Mouse (Mus musculus) intestine, embryonic 15.5 days (tissue): Measurements from ENCODE around the gene Srarp. TPM values are rescaled to one million over a fixed set of nuclear protein-coding genes. Genes with fewer than 3 reads are reported as not detected.

ENCODE experiments used
- ATAC-seq: fragments of 200-750 bp; cut with Nextera tagmentation; 2 replicates; pipeline ENCODE4 v1.8.0; 2017; ENCODE audit warnings: moderate TSS enrichment, moderate library complexity
- H3K27ac ChIP-seq: fragments of 300-500 bp; sonication (generic); 2 replicates; pipeline ENCODE4 v1.5.1; 2015; ENCODE audit warnings: mild to moderate bottlenecking, inconsistent platforms
- H3K27me3 ChIP-seq: fragments of 300-500 bp; sonication (generic); replicated peaks from 2 replicates; pipeline ENCODE4 v1.6.1; 2015; ENCODE audit warnings: inconsistent platforms
- H3K36me3 ChIP-seq: fragments of 300-500 bp; sonication (generic); 2 replicates; pipeline ENCODE4 v1.6.1; 2015; ENCODE audit warnings: inconsistent platforms
- H3K4me1 ChIP-seq: fragments of 300-500 bp; sonication (generic); replicated peaks from 2 replicates; pipeline ENCODE4 v1.6.1; 2015; ENCODE audit warnings: inconsistent platforms
- H3K4me2 ChIP-seq: fragments of 300-500 bp; sonication (generic); replicated peaks from 2 replicates; pipeline ENCODE4 v1.6.1; 2015; ENCODE audit warnings: mild to moderate bottlenecking, inconsistent platforms
- H3K4me3 ChIP-seq: fragments of 300-500 bp; sonication (generic); replicated peaks from 2 replicates; pipeline ENCODE4 v1.5.1; 2015; ENCODE audit warnings: inconsistent platforms
- H3K9ac ChIP-seq: fragments of 300-500 bp; sonication (generic); 2 replicates; pipeline ENCODE4 v1.6.1; 2015; ENCODE audit warnings: inconsistent platforms
- H3K9me3 ChIP-seq: fragments of 300-500 bp; sonication (generic); 2 replicates; pipeline ENCODE4 v1.6.1; 2016; ENCODE audit warnings: inconsistent platforms
- WGBS: fragments of 180-500 bp; shearing (Covaris S2); methylation state at CpG from one replicate; pipeline ENCODE4 v1.1.7; 2015; 5-methylcytosine and 5-hydroxymethylcytosine counted together
- polyA plus RNA-seq: library from polyadenylated mRNA; unstranded; fragments of >200 nt; fragmentation: Nextera tagmentation; extraction: Ambion mirVana; gene quantifications from 2 replicates; pipeline ENCODE4 v1.2.1, GENCODE M21; 2015

Gene Srarp
- polyA plus RNA-seq, 1 experiment from 2014 or later = not detected

DNA sequence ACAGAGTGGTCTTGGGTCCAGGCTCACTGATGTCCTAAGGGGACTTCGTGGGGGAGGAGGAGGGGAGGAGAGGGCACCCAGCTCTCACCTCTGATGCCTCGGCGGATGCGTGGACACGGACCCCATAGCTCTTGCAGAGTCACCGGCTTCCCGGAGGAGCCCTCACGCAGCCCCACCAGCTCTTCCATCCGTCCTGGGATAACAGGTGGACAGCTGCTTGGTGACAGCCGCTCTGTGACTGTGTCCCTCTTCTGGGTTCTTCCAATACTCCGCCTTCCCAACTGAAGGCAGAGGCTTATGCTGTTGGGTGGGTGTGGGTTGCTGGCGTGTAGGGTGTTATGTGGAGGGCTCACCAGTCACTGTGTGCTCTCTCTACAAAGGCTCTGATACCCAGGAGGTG lies 38.0 kb downstream of the Srarp start:
- Histone ChIP-seq H3K4me3 (no peak overlapping the region), H3K27me3 (no peaks in the 10 kb centered on the region), H3K4me1 (no peaks in the 10 kb centered on the region; the same call in 1 of the 2 replicates), H3K36me3 (no peaks in the 10 kb centered on the region), H3K4me2 (no peak overlapping the region), H3K27ac (no peak overlapping the region), H3K9ac (no peak overlapping the region), H3K9me3 (no peaks in the 10 kb centered on the region)
- 74% methylated on average over 12 of the region's 12 CpGs for WGBS
- no peak for ATAC-seq

DNA sequence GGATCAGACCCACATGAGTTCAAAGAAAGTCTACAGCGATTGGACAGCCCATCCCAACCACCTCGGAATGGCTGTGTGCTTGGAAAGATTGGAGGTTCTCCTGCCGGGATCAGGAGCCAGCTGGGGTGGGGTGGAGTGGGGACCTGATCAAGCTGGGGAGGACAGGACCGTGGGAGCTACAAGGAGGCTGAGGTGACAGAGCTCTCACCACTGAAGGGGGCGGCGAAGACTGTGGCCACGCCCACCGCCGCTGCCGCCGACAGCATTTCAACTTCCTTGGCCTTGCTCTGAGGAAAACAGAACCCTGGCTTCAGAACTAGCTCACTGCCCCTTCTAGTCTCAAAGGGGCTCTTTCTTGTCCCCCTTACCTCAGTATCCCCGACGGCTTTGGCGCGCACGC lies 41.2 kb downstream of the Srarp start:
- H3K4me1 ChIP-seq = no peaks in the 10 kb centered on the region; the same call in 1 of the 2 replicates
- no peak overlapping the region for H3K4me3 ChIP-seq
- 0 out of 2 replicates have a peak overlapping the region, but pooled peaks have one; percentile 8 for H3K9ac ChIP-seq
- H3K9me3 ChIP-seq = no peaks in the 10 kb centered on the region
- 0 out of 2 replicates have a peak, but pooled peaks have one; percentile 19 for ATAC-seq
- no peak overlapping the region for H3K27ac ChIP-seq
- no peaks in the 10 kb centered on the region for H3K36me3 ChIP-seq
- H3K4me2 ChIP-seq = peak overlapping the region; percentile 50
- H3K27me3 ChIP-seq = no peaks in the 10 kb centered on the region
- WGBS = 14% methylated on average over 16 of the region's 16 CpGs

DNA sequence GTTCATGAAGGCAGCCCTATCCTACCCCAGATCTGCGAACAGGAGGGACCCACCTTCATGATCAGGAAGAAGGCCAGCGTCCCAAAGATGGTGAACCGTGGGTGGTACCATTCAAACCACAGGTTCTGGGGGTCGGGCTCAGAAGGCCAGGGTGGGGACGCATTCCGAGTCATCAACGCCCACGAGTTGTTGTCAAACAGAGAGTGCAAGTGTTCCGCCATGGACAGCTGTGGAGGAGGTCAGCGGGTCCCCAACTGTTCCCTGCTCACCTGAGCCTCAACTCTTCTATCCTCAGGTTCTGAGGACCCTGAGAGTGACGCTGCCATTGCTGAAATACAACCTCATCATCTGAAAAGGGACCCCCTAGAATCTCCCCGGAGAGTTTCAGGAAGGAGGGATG lies 44.6 kb downstream of the Srarp start:
- Histone ChIP-seq H3K9me3 (no peaks in the 10 kb centered on the region), H3K27ac (no peak overlapping the region), H3K9ac (no peak overlapping the region), H3K27me3 (no peaks in the 10 kb centered on the region), H3K4me3 (no peak overlapping the region), H3K4me2 (no peak overlapping the region), H3K36me3 (no peaks in the 10 kb centered on the region), H3K4me1 (no peaks in the 10 kb centered on the region; the same call in 1 of the 2 replicates)
- WGBS = 78% methylated on average over 12 of the region's 12 CpGs
- ATAC-seq = no peak

DNA sequence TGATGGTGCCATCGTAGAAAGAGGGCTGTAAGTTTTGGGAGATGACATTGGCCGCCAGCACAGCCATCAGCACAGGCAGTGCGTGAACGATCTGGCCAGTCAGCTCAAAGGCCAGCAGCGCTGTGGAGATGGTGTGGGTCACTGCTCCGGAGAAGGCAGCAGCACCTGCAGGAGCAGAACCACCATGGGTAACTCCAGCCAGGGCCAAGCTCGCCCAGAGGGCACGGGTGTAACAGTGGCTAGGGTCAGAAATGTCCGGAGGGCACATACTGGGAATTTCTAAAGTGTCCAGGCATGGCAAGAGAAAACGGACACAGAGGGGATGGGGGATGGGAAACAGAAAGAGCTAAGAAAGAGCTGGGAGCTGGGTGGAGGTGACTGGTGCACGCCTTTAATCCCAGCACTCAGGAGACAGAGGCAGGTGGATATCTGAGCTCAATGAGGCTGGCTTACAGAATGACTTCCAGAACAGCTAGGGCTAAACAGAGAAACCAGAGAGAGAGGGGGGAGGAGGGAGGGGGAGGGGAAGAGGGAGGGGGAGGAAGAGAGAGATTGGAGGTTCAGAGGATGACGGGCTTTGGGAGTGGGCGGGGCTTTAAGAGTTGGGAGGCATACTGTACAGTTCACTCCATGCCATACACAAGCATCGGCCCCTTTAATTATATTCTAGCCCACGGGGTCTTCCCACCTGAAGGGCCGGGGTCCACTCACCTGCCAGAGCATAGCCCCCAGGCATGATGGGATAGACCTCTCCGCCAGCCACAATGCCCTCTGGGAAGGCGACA lies 46.3 kb downstream of the Srarp start:
- H3K4me3 ChIP-seq = no peak overlapping the region
- no peaks in the 10 kb centered on the region for H3K36me3 ChIP-seq
- WGBS = 69% methylated on average over 18 of the region's 18 CpGs
- no peaks in the 10 kb centered on the region for H3K4me1 ChIP-seq
- H3K27me3 ChIP-seq = peaks cover 2% of the 10 kb centered on the region; the same call in 1 of the 2 replicates
- H3K9ac ChIP-seq = no peak overlapping the region
- ATAC-seq = no peak
- no peaks in the 10 kb centered on the region for H3K9me3 ChIP-seq
- H3K4me2 ChIP-seq = no peak overlapping the region
- H3K27ac ChIP-seq = no peak overlapping the region

DNA sequence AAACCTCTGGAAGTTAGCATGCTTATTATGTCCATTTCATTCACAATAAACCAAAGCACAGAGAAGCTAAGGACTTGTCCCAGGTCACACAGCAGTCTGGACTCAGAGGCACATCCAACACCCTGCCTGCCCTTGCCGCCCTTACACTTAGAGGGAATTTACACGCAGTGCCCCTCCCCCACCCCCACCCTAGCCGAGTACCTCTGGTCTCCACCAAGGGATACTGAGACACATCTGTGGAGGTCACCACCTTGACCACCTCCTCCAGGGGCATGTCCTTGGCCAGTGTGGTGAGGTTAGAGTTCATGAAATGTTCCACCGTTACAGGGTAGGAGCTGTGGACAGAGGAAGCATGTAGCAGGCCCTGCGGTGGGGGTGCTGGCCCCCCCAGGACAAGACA lies 48.0 kb downstream of the Srarp start:
- Histone ChIP-seq H3K4me3 (no peak overlapping the region), H3K9ac (no peak overlapping the region), H3K9me3 (no peaks in the 10 kb centered on the region), H3K27me3 (peaks cover 17% of the 10 kb centered on the region), H3K4me1 (no peaks in the 10 kb centered on the region; the same call in 1 of the 2 replicates), H3K36me3 (no peaks in the 10 kb centered on the region), H3K4me2 (no peak overlapping the region), H3K27ac (no peak overlapping the region)
- no peak for ATAC-seq
- 64% methylated on average over 5 of the region's 5 CpGs for WGBS

DNA sequence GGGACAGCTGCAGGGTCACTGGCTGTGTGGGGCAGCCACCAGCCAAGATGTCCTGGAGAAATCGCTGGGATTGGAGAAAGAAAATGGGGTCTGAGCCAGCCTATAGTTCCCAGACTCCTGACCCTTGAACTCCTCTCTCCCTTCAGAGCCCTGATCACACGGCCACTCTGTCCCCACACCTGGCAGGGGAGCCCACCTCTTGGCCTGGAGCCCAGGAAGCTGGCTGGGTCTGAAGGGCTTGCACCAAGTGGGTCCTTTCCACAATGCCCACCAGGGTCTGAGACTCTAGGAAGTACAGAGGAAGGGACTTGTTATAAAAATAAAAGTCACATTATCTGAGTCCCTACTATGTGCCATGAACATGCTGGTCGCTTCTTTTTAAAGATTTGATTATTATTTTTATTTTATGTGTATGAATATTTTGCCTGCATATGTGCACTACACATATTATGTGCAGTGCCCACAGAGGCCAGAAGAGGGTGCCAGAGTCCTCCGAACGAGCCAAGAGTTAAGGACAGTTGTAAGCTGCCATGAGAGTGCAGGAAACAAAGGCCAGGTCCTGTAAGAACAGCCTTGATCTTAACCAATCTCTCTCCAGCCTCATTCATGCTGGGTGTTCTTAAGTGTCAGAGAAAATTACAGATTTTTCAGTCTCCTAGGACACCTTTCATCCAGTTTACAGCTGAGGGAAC lies 48.7 kb downstream of the Srarp start:
- Histone ChIP-seq H3K4me3 (no peak overlapping the region), H3K4me1 (peaks cover 6% of the 10 kb centered on the region), H3K27me3 (peaks cover 24% of the 10 kb centered on the region), H3K4me2 (no peak overlapping the region), H3K9me3 (no peaks in the 10 kb centered on the region), H3K36me3 (no peaks in the 10 kb centered on the region), H3K27ac (no peak overlapping the region), H3K9ac (no peak overlapping the region)
- ATAC-seq = peak; percentile 36; the same call in 1 of the 2 replicates
- WGBS = 17% methylated on average over 5 of the region's 5 CpGs

DNA sequence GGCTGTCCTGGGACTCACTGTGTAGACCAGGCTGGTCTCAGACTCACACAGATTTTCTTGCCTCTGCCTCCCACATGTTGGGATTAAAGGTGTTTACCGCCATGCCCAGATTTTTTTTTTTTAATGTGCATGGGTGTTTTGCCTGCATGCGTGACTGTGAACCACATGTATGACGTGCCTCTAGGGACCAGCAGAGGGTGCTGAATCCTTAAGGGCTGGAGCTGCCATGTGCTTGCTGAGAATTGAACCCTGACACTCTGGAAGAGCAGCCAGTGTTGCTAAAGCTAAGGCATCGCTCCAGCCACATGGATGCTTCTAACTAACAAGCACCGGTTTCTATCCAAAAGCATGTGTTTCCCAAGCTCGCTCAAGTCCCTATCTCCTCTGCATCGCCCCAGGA lies 49.8 kb downstream of the Srarp start:
- WGBS = 74% methylated on average over 7 of the region's 7 CpGs
- H3K36me3 ChIP-seq = no peaks in the 10 kb centered on the region
- H3K27me3 ChIP-seq = peaks cover 26% of the 10 kb centered on the region
- H3K4me3 ChIP-seq = no peak overlapping the region
- no peak overlapping the region for H3K27ac ChIP-seq
- no peaks in the 10 kb centered on the region for H3K9me3 ChIP-seq
- no peak overlapping the region for H3K4me2 ChIP-seq
- peaks cover 9% of the 10 kb centered on the region for H3K4me1 ChIP-seq
- no peak overlapping the region for H3K9ac ChIP-seq
- no peak for ATAC-seq

DNA sequence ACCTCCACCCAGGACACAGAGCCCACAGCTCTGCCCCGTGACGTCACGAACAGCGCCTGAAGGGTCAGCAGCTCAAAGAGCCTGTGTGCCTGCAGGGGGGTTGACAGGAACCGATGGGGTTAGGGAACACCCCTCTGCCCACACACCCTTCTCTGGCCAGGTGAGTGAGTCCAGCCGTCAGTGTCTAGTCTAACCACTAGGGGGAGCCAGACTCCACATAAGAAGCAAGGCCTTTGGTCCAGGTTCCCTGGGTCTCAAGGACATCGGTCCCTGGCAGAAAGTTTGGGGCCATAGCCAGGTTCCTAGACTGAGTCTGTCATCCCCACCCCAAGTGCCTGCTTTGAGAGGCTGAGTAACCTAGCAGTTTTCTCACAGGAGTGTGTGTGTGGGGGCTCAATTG lies 50.6 kb downstream of the Srarp start:
- Histone ChIP-seq H3K36me3 (no peaks in the 10 kb centered on the region), H3K4me3 (no peak overlapping the region), H3K27ac (no peak overlapping the region), H3K4me1 (peaks cover 9% of the 10 kb centered on the region), H3K9me3 (no peaks in the 10 kb centered on the region), H3K9ac (no peak overlapping the region), H3K27me3 (peaks cover 26% of the 10 kb centered on the region), H3K4me2 (no peak overlapping the region)
- under 1% methylated on average over 7 of the region's 7 CpGs for WGBS
- peak; percentile 31; the same call in 1 of the 2 replicates for ATAC-seq

Other genes with a start within 250 kb of the Srarp start
- 3.9 and 5.1 TPM in 2 replicates for gene Rsg1, start 222.1 kb downstream of the Srarp start, polyA plus RNA-seq
- 16.3 and 17.8 TPM in 2 replicates for gene Arhgef19, start 196.6 kb downstream of the Srarp start, polyA plus RNA-seq
- gene Epha2, start 134.9 kb downstream of the Srarp start, polyA plus RNA-seq = 6.7 and 7.2 TPM in 2 replicates
- gene Fam131c, start 67.9 kb downstream of the Srarp start, polyA plus RNA-seq = 2.0 and 2.3 TPM in 2 replicates
- 0.06 and 0.08 TPM in 2 replicates for gene Clcnka, start 37.4 kb downstream of the Srarp start, polyA plus RNA-seq
- not detected in 2 replicates for gene Clcnkb, start 20.1 kb downstream of the Srarp start, polyA plus RNA-seq
- gene Hspb7, start 15.3 kb downstream of the Srarp start, polyA plus RNA-seq = 3.0 and 3.1 TPM in 2 replicates
- 25.6 and 27.2 TPM in 2 replicates for gene Zbtb17, start 8.5 kb upstream of the Srarp start, polyA plus RNA-seq
- gene Spen, start 102.5 kb upstream of the Srarp start, polyA plus RNA-seq = 7.4 and 10.5 TPM in 2 replicates
- gene Fblim1, start 170.0 kb upstream of the Srarp start, polyA plus RNA-seq = 63.9 and 68.9 TPM in 2 replicates
- 18.5 and 21.0 TPM in 2 replicates for gene Tmem82, start 182.5 kb upstream of the Srarp start, polyA plus RNA-seq
- gene Slc25a34, start 187.7 kb upstream of the Srarp start, polyA plus RNA-seq = 3.3 and 4.3 TPM in 2 replicates
- gene Plekhm2, start 228.8 kb upstream of the Srarp start, polyA plus RNA-seq = 3.9 and 4.5 TPM in 2 replicates
- not detected in 2 replicates for gene Rsc1a1, start 249.5 kb upstream of the Srarp start, polyA plus RNA-seq